Mouse (Mus musculus): ENCODE measurements around the gene Slc4a3. TPM values are rescaled to one million over a fixed set of nuclear protein-coding genes. Genes with fewer than 3 reads are reported as not detected.

Slc4a3 gene
- polyA plus RNA-seq, 1 experiment, result 19.9 TPM

DNA sequence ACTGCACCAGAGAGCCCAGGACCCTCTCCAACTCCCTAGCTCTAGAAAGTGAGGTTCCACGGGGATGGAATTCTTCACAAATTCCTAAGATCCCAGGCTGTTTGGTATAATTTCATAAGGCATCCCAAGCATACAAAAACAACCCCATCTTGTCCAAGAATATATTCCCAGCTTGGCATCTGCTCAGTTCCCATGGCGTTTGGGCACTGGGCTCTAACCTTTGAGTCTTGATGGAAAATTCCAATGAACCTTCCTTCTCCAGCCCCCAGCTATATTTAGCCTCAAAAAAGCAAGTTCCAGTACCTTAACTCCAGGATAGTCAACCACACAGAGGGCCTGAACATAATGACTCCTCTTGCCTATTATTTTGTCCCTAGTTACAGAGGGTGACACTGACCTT lies 43.9 kb downstream of the Slc4a3 start:
- Histone ChIP-seq H3K27ac (ENCODE audit: insufficient read depth, low read length) (no peak overlapping the region), H3K4me3 (ENCODE audit: insufficient read depth, low read length) (no peak overlapping the region), H3K4me1 (ENCODE audit: control insufficient read depth, insufficient read depth, low read length) (no peaks in the 10 kb centered on the region)
- TF ChIP-seq POLR2A (IDR thresholded peaks at IDR 0.05; ENCODE audit: low read depth, low read length), result no peak
- TF ChIP-seq CTCF (IDR thresholded peaks at IDR 0.05; ENCODE audit: borderline replicate concordance, insufficient read depth, low read length), result no peak

DNA sequence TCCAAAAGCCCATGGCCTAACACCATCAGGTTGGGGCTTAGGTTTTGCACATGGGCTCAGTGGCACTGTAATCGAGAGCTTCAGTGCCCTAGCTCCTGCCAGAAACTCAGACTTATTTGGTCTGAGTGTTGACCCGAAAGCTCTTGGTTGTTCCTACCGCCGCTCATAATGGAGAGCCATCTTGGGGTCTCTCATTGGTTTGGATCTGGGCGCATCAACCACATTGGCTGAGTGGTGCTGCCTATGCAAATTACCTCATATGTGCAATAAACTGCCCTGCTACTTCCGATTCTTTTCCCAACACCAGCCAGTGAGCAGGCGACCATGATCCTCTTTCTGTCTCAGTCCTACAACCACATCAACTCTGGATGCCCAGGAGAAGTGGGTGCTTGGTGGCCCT lies 47.9 kb downstream of the Slc4a3 start:
- Histone ChIP-seq H3K4me1 (ENCODE audit: control insufficient read depth, insufficient read depth, low read length) (no peaks in the 10 kb centered on the region), H3K27ac (ENCODE audit: insufficient read depth, low read length) (no peak overlapping the region), H3K4me3 (ENCODE audit: insufficient read depth, low read length) (no peak overlapping the region)
- TF ChIP-seq CTCF (IDR thresholded peaks at IDR 0.05; ENCODE audit: borderline replicate concordance, insufficient read depth, low read length) (no peak), POLR2A (IDR thresholded peaks at IDR 0.05; ENCODE audit: low read depth, low read length) (no peak)

DNA sequence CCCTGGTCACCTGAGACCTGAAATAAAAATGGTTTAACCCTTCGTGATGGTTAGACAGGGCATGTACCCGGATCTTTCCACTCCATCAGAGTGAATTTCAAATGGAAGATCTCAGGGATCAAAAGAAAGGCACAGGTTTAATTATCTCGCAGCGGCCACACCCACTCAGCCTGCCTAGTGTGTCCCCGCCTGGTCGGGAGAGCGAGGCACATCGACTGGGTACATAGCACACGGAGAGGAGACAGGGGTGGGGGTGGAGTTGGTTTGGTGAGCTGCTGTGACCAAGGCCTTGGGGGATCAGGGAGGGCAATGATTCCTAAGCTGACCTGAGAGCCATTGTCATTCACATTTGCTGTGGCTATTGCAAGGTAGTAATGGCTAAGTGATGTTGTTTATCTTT lies 48.8 kb downstream of the Slc4a3 start:
- TF ChIP-seq CTCF (IDR thresholded peaks at IDR 0.05; ENCODE audit: borderline replicate concordance, insufficient read depth, low read length) (no peak), POLR2A (IDR thresholded peaks at IDR 0.05; ENCODE audit: low read depth, low read length) (no peak)
- no peaks in the 10 kb centered on the region for H3K4me1 ChIP-seq (ENCODE audit: control insufficient read depth, insufficient read depth, low read length)
- no peak overlapping the region for H3K27ac ChIP-seq (ENCODE audit: insufficient read depth, low read length)
- no peak overlapping the region for H3K4me3 ChIP-seq (ENCODE audit: insufficient read depth, low read length)

DNA sequence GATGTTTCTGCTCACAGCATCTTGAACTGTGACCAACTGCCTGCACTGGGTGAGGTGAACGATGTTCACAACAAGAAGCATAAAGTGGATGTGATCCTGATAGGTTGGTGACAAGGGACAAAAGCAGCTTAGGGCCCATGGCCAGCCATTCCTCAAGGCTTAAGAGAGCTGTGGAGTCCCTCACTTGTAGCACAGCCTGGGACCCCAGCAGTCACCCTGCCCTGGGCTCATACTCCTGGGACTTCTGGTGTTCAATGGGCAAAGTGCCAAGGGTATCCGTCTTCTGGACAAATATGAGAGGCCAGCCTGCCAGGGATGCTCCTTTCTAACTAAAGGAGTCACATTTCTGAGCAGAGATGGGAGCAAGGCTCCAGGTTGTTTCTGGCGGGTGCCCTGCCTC lies 49.9 kb downstream of the Slc4a3 start:
- Histone ChIP-seq H3K4me3 (ENCODE audit: insufficient read depth, low read length) (no peak overlapping the region), H3K27ac (ENCODE audit: insufficient read depth, low read length) (no peak overlapping the region), H3K4me1 (ENCODE audit: control insufficient read depth, insufficient read depth, low read length) (no peaks in the 10 kb centered on the region)
- TF ChIP-seq POLR2A (IDR thresholded peaks at IDR 0.05; ENCODE audit: low read depth, low read length), result no peak
- no peak for TF ChIP-seq CTCF (IDR thresholded peaks at IDR 0.05; ENCODE audit: borderline replicate concordance, insufficient read depth, low read length)

DNA sequence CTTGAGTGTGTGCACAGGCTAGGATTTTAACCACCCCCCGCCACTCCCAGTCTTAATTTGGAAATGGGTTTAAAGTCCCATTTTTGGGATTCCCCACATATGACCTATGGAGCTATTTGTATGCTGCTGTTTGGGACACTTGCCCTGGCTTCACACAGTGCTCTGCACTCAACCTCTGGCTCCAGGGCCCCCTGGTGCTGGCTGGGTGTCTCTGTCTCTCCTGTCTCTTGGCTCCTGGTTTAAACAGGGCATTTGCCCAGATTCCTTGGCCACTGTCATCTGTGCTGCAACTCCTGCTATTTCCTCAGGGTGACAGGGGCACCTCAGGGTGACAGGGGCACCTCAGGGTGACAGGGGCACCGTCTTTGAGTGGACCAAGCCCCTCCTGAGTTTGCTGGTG lies 50.8 kb downstream of the Slc4a3 start:
- TF ChIP-seq CTCF (IDR thresholded peaks at IDR 0.05; ENCODE audit: borderline replicate concordance, insufficient read depth, low read length), result no peak
- TF ChIP-seq POLR2A (IDR thresholded peaks at IDR 0.05; ENCODE audit: low read depth, low read length), result no peak
- no peak overlapping the region for H3K4me3 ChIP-seq (ENCODE audit: insufficient read depth, low read length)
- H3K27ac ChIP-seq (ENCODE audit: insufficient read depth, low read length), result no peak overlapping the region
- no peaks in the 10 kb centered on the region for H3K4me1 ChIP-seq (ENCODE audit: control insufficient read depth, insufficient read depth, low read length)

DNA sequence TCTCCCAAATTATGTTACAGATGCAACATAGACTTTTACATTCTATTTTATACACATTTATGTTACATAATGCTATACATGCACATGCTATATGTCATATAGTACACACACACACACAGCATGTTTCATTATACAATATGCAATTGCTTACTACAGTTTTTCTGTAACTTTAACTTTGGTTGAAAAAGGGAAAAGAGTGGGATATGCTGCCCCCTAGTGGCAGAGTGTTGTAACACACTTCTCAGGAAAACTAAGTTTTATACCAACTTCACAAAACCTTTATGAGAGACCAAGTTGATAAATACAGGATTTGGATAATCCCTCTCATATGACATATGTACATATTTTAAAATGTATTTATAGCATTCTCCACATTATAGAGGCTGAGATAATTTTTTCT lies 51.6 kb downstream of the Slc4a3 start:
- no peak overlapping the region for H3K4me3 ChIP-seq (ENCODE audit: insufficient read depth, low read length)
- no peak overlapping the region for H3K27ac ChIP-seq (ENCODE audit: insufficient read depth, low read length)
- no peak for TF ChIP-seq CTCF (IDR thresholded peaks at IDR 0.05; ENCODE audit: borderline replicate concordance, insufficient read depth, low read length)
- no peaks in the 10 kb centered on the region for H3K4me1 ChIP-seq (ENCODE audit: control insufficient read depth, insufficient read depth, low read length)

DNA sequence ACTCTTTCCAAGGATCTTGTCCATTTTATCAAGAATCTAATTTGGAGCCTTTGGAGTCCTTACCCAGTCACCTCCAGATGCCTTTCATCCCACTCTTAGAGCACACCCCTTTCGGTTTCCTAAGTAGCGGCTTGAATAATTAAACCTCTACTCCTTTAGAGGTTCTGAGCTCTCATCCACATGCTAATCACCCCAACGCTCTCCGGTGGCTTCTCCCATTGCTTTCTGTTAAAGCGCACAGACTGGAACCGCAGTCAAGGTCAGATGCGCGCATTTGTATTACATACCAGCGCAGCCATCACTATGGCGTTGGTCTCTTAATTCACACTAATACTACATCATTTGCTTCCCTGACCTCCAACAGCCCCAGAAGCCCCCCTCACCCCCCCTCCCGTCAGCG lies 55.7 kb downstream of the Slc4a3 start:
- Histone ChIP-seq H3K27ac (ENCODE audit: insufficient read depth, low read length) (no peak overlapping the region), H3K4me3 (ENCODE audit: insufficient read depth, low read length) (no peak overlapping the region), H3K4me1 (ENCODE audit: control insufficient read depth, insufficient read depth, low read length) (no peaks in the 10 kb centered on the region)
- TF ChIP-seq POLR2A (IDR thresholded peaks at IDR 0.05; ENCODE audit: low read depth, low read length) (no peak), CTCF (IDR thresholded peaks at IDR 0.05; ENCODE audit: borderline replicate concordance, insufficient read depth, low read length) (no peak)

DNA sequence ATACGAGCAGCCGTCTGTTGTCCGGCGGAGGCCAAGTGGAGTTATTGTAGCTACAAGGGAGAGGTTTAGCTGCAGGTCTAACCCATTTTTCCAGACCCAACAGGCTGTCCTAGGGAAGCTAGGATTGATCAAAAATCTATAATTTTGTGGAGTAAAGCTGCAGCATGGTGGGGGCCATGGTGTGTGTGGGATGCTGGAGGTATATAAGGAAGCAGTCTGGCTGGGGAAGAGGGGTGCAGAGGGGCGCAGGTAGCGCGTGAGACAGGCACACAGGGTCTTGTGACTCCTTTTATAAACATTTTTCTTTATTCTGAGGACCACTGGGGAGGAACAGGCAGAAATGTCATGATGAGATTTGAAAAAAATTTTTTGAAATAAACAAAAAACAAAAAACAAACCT lies 57.5 kb downstream of the Slc4a3 start:
- TF ChIP-seq CTCF (IDR thresholded peaks at IDR 0.05; ENCODE audit: borderline replicate concordance, insufficient read depth, low read length) (no peak), POLR2A (IDR thresholded peaks at IDR 0.05; ENCODE audit: low read depth, low read length) (no peak)
- H3K4me1 ChIP-seq (ENCODE audit: control insufficient read depth, insufficient read depth, low read length), result no peaks in the 10 kb centered on the region
- H3K4me3 ChIP-seq (ENCODE audit: insufficient read depth, low read length), result no peak overlapping the region
- no peak overlapping the region for H3K27ac ChIP-seq (ENCODE audit: insufficient read depth, low read length)

DNA sequence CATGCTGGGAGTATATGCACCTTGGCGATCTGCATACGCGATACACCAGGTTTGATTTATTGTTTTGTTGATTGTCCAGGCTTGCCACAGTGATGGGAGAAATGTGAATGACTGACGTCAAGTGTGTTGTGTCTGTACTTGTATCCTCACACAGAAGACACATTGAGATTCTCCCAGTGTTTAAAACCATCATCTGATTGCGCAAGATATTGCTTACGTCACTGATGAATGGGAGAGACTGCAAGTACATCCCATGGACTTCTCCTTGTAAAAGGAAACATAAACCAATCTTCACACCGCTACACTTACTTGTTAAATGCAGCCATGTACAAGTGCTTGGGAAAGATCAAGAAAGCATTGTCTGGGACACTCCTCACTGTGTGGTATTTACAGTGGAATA lies 62.2 kb downstream of the Slc4a3 start:
- H3K4me3 ChIP-seq (ENCODE audit: insufficient read depth, low read length), result no peak overlapping the region
- TF ChIP-seq CTCF (IDR thresholded peaks at IDR 0.05; ENCODE audit: borderline replicate concordance, insufficient read depth, low read length) (no peak), POLR2A (IDR thresholded peaks at IDR 0.05; ENCODE audit: low read depth, low read length) (no peak)
- no peak overlapping the region for H3K27ac ChIP-seq (ENCODE audit: insufficient read depth, low read length)
- no peaks in the 10 kb centered on the region for H3K4me1 ChIP-seq (ENCODE audit: control insufficient read depth, insufficient read depth, low read length)

DNA sequence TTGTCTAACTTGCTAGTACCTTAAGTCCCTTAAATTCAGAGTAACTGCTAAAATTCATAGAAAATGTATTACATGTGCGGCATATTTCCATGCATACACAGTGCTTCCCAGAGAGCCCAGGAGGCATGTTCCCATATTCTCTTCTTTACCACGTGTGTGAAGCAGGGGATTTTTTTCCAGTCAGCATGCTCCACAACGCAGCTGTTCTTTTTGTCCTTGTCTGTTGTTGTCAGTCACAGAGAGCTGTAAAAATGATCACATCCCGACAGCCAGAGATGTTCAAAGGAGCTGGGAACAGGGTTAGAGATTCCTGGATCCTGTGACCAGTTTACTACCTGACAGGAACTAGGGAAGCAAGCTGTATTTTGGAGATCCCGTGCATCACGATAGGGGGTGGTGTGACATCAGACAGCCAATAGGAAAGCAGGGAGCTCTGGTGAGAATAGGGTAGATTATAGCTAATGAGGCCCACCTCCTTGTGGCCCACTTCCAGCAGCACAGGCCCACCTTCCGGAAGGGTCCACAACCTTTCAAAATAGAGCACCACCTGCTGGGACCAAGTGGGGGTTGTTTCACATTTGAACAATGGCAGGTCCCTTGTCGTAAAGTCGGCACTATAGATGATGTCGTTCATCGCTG lies 62.7 kb downstream of the Slc4a3 start:
- Histone ChIP-seq H3K27ac (ENCODE audit: insufficient read depth, low read length) (no peak overlapping the region), H3K4me1 (ENCODE audit: control insufficient read depth, insufficient read depth, low read length) (no peaks in the 10 kb centered on the region)
- TF ChIP-seq POLR2A (IDR thresholded peaks at IDR 0.05; ENCODE audit: low read depth, low read length) (no peak), CTCF (IDR thresholded peaks at IDR 0.05; ENCODE audit: borderline replicate concordance, insufficient read depth, low read length) (no peak)

DNA sequence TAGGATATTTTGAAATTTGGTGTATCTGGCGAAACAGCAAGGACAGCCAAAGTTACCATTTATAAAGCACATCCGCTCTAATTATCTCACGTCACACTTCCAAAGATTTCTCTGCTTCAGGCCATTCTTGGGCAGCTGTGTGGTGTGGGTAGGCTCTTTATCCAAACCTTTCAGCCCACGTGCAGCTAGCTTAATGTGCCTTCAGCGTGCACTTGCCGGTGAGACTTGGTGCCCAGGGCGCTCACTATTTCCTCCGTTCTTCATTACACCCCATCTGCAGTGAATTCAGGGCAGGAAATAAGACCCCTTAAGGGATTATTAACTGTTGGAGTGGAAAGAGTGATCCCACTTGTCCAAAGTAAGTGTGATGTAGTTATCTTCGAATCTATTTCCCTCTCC lies 63.2 kb downstream of the Slc4a3 start:
- no peaks in the 10 kb centered on the region for H3K4me1 ChIP-seq (ENCODE audit: control insufficient read depth, insufficient read depth, low read length)
- TF ChIP-seq CTCF (IDR thresholded peaks at IDR 0.05; ENCODE audit: borderline replicate concordance, insufficient read depth, low read length) (no peak), POLR2A (IDR thresholded peaks at IDR 0.05; ENCODE audit: low read depth, low read length) (no peak)
- no peak overlapping the region for H3K27ac ChIP-seq (ENCODE audit: insufficient read depth, low read length)
- H3K4me3 ChIP-seq (ENCODE audit: insufficient read depth, low read length), result no peak overlapping the region

More for the DNA sequence above, 62.7 kb downstream of the Slc4a3 start:
- no peak overlapping the region for H3K4me3 ChIP-seq (ENCODE audit: insufficient read depth, low read length)

All from embryonic fibroblast, embryonic 13.5 days (primary cell).